Mouse (Mus musculus): ENCODE results near the gene Fkbp8. TPM values are rescaled to one million over a fixed set of nuclear protein-coding genes. Genes with fewer than 3 reads are reported as not detected.

The Fkbp8 gene
- total RNA-seq, 2 experiments from 2014 or later = 99.3 to 107 TPM

- DNase-seq = no peak
- intact Hi-C loops (cut with DNase I) = no loop called here
These were observed 49.7 kb downstream of the Fkbp8 start for GRCm38 (mm10) chr8:70577207-70577606.

- no peak for DNase-seq
- intact Hi-C loops (cut with DNase I) = loop anchor here (2.0 to 5.0 kb wide), 2 partner anchors 23 to 36 kb away; no protein-coding TSS in a partner anchor
These were observed 56.2 kb downstream of the Fkbp8 start for GRCm38 (mm10) chr8:70583476-70584387.

- intact Hi-C loops (cut with DNase I) = loop anchor here (2.0 to 5.0 kb wide), 2 partner anchors 24 to 37 kb away; no protein-coding TSS in a partner anchor
- no peak for DNase-seq
These were observed 57.2 kb downstream of the Fkbp8 start for GRCm38 (mm10) chr8:70584606-70585257.

Other genes starting within 250 kb of the Fkbp8 start
- gene Homer3, start 244.9 kb upstream of the Fkbp8 start, total RNA-seq (2021) = 1 to 10 TPM; 3.0 to 4.7 TPM
- 10 to 100 TPM; 28.8 to 33.0 TPM for gene Ddx49, start 225.2 kb upstream of the Fkbp8 start, total RNA-seq (2021)
- 100 to 1,000 TPM; 115 TPM for gene Cope, start 225.2 kb upstream of the Fkbp8 start, total RNA-seq (2021)
- 10 to 100 TPM; 14.1 to 19.1 TPM for gene Cers1, start 211.9 kb upstream of the Fkbp8 start, total RNA-seq (2021)
- gene Gdf1, start 197.9 kb upstream of the Fkbp8 start, total RNA-seq (2021) = 1 to 10 TPM in 1 of 2 experiments, under 1 TPM in 1; 0.52 to 3.9 TPM
- gene Upf1, start 174.4 kb upstream of the Fkbp8 start, total RNA-seq (2021) = 10 to 100 TPM; 27.0 to 27.6 TPM
- gene Comp, start 154.2 kb upstream of the Fkbp8 start, total RNA-seq (2021) = 1 to 10 TPM; 8.9 to 9.9 TPM
- gene Crtc1, start 88.1 kb upstream of the Fkbp8 start, total RNA-seq (2021) = 1 to 10 TPM; 5.3 to 7.5 TPM
- 1 to 10 TPM; 6.8 to 7.5 TPM for gene Klhl26, start 50.8 kb upstream of the Fkbp8 start, total RNA-seq (2021)
- gene Tmem59l, start 40.4 kb upstream of the Fkbp8 start, total RNA-seq (2021) = not detected
- 1 to 10 TPM; 3.4 to 3.8 TPM for gene Crlf1, start 34.6 kb upstream of the Fkbp8 start, total RNA-seq (2021)
- 100 to 1,000 TPM; 126 to 128 TPM for gene Rex1bd, start 21.0 kb upstream of the Fkbp8 start, total RNA-seq (2021)
- 100 to 1,000 TPM; 787 to 802 TPM for gene Uba52, start 16.9 kb upstream of the Fkbp8 start, total RNA-seq (2021)
- 10 to 100 TPM; 67.7 to 74.7 TPM for gene Kxd1, start 232 bp downstream of the Fkbp8 start, total RNA-seq (2021)
- 10 to 100 TPM in 1 of 2 experiments, 1 to 10 TPM in 1; 9.6 to 10.5 TPM for gene Ell, start 11.7 kb downstream of the Fkbp8 start, total RNA-seq (2021)
- gene Isyna1, start 66.6 kb downstream of the Fkbp8 start, total RNA-seq (2021) = 1 to 10 TPM; 4.1 to 5.1 TPM
- gene Ssbp4, start 81.1 kb downstream of the Fkbp8 start, total RNA-seq (2021) = 10 to 100 TPM; 12.5 to 15.9 TPM
- gene Lrrc25, start 88.4 kb downstream of the Fkbp8 start, total RNA-seq (2021) = under 1 TPM; 0.38 to 0.64 TPM
- gene Gdf15, start 104.7 kb downstream of the Fkbp8 start, total RNA-seq (2021) = under 1 TPM in 1 of 2 experiments, not detected in 1; 0.18 TPM
- 10 to 100 TPM; 11.1 to 15.9 TPM for gene Pgpep1, start 132.7 kb downstream of the Fkbp8 start, total RNA-seq (2021)
- gene Lsm4, start 145.5 kb downstream of the Fkbp8 start, total RNA-seq (2021) = 10 to 100 TPM; 54.9 to 63.3 TPM
- 10 to 100 TPM; 60.6 to 77.9 TPM for gene Jund, start 171.2 kb downstream of the Fkbp8 start, total RNA-seq (2021)
- under 1 TPM in 1 of 2 experiments, not detected in 1; 0.05 TPM for gene Iqcn, start 175.7 kb downstream of the Fkbp8 start, total RNA-seq (2021)
- gene Gm3336, start 190.8 kb downstream of the Fkbp8 start, total RNA-seq (2021) = not detected
- 1 to 10 TPM; 1.9 to 2.1 TPM for gene Pde4c, start 196.0 kb downstream of the Fkbp8 start, total RNA-seq (2021)
- gene Rab3a, start 227.0 kb downstream of the Fkbp8 start, total RNA-seq (2021) = 10 to 100 TPM; 36.8 to 37.3 TPM
- 10 to 100 TPM; 20.7 to 21.4 TPM for gene Mpv17l2, start 233.2 kb downstream of the Fkbp8 start, total RNA-seq (2021)
- gene Pik3r2, start 249.0 kb downstream of the Fkbp8 start, total RNA-seq (2021) = 10 to 100 TPM; 14.3 to 16.1 TPM